Mouse (Mus musculus) gastrocnemius, adult 2 months (tissue): ENCODE data around the gene Xpc. TPM values are rescaled to one million over a fixed set of nuclear protein-coding genes. Genes with fewer than 3 reads are reported as not detected.
A peak's percentile ranks its signal among the peaks of the same experiment; 100 is the strongest.

Experiments used
- DNase-seq: peaks from one replicate; pipeline ENCODE4 v3.0.0; 2022
- H3K27ac ChIP-seq: fragments of 200-600 bp; 2 replicates; pipeline ENCODE4 v1.8.1; 2022; ENCODE audit warnings: mild to moderate bottlenecking
- H3K4me3 ChIP-seq: fragments of 200-600 bp; 2 replicates; pipeline ENCODE4 v1.8.1; 2022; ENCODE audit warnings: mild to moderate bottlenecking, moderate library complexity
- CTCF ChIP-seq: fragments of 200-600 bp; IDR thresholded peaks from 2 replicates; pipeline ENCODE4 v1.8.1; 2022; ENCODE audit warnings: antibody characterized with exemption, mild to moderate bottlenecking, moderate library complexity
- intact Hi-C: fragments of 180-260 bp; cut with DNase I; formaldehyde crosslinking; loops from one replicate; pipeline ENCODE4 v1.15.1; 2025
- total RNA-seq, 2 experiments: library from RNA; stranded (reverse); gene quantifications; 2 replicates each; pipeline ENCODE4 v1.2.3; 2021

The Xpc gene
- total RNA-seq, 2 experiments from 2014 or later: 7.6 to 8.3 TPM

- DNase-seq: no peak
- intact Hi-C loops: no loop called here
Measured at GRCm38 (mm10) chr6:91452056-91452455, 63.6 kb downstream of the Xpc start.

DNA sequence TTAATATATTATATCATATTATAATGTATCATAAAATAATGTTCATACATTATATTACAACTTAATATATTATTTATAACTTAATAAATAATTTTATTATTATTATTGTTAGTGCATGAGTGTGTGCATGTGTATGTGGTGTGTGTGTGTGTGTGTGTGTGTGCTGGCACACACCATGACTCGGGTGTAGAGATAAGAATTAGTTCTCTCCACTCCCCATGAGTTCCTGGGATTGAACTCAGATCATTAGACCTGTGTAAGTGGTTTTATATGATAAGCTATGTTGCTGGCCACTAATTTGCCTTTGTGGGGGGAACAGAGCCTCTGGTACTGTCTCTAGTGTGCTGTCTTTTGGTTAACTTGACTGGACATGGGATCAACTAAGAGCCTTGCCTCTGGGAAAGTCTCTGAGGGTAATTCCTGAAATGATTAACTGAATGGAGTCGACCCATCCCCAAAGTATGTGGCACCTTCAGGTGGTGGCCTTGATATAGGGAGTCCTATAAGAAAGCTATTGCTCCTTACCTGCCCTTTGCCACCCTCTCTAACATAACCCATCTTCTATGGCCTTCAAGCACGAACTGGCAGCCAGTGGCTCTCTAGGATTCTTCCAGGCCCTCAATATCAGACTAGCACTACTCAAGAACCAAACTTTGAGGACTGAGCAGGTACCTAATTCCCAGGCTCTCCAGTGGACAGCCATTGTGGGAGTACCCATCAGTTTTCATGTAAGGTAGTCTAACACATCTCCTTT is 66.0 kb downstream of the Xpc start:
- Histone ChIP-seq H3K4me3 (no peak overlapping the region), H3K27ac (no peak overlapping the region)
- no peak for TF ChIP-seq CTCF
- DNase-seq: no peak
- intact Hi-C loops: no loop called here

More at GRCm38 (mm10) chr6:91452056-91452455, 63.6 kb downstream of the Xpc start:
- no peak for TF ChIP-seq CTCF
- no peak overlapping the region for H3K27ac ChIP-seq
- no peak overlapping the region for H3K4me3 ChIP-seq

GRCm38 (mm10) chr6:91445316-91445715 is 70.4 kb downstream of the Xpc start:
- intact Hi-C loops: no loop called here
- no peak for DNase-seq
- Histone ChIP-seq H3K27ac (no peak overlapping the region), H3K4me3 (no peak overlapping the region)
- no peak for TF ChIP-seq CTCF

DNA sequence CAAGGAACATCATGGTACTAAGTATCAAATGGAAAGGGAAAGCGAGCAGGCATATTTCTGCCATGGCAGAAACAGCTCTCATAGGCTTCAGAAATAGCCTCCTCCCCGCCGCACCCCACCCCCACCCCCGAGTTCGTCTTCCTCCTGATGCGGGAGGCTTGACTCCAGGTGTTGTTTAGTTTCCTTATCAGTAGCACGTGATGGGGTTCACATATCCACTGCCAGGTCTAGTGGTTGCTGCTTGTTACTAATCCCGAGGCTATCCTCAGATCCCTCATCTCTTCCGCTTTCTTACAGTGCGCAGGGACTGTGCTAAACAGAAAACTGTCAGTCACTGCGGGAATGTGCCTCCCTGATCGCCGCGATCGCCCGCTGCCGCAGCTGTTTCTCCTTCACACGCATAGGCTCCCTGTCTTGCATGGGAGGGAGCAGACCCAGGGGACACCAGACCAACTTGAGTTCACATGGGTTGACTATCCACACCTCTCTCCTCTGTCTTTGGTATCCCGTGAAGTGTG is 74.5 kb downstream of the Xpc start:
- peak overlapping the region; percentile 83 for H3K4me3 ChIP-seq
- peak overlapping the region; percentile 88 for H3K27ac ChIP-seq
- intact Hi-C loops: loop anchor here (2.0 kb wide), 1 partner anchor 68 kb away; no protein-coding TSS in a partner anchor
- DNase-seq: no peak
- TF ChIP-seq CTCF: no peak

GRCm38 (mm10) chr6:91440474-91441144 is 75.1 kb downstream of the Xpc start:
- peak overlapping the region; percentile 88 for H3K27ac ChIP-seq
- H3K4me3 ChIP-seq: peak overlapping the region; percentile 83
- no peak for TF ChIP-seq CTCF
- intact Hi-C loops: loop anchor here (2.0 kb wide), 1 partner anchor 68 kb away; no protein-coding TSS in a partner anchor
- peak; percentile 95 for DNase-seq

Other genes with a start within 250 kb of the Xpc start
- not detected for gene Wnt7a, start 104.5 kb downstream of the Xpc start, total RNA-seq
- 10 to 100 TPM in 1 of 2 experiments, 1 to 10 TPM in 1; 8.0 to 10.2 TPM for gene Chchd4, start 42.3 kb downstream of the Xpc start, total RNA-seq
- 10 to 100 TPM; 21.0 to 25.3 TPM for gene Tmem43, start 42.2 kb downstream of the Xpc start, total RNA-seq
- 10 to 100 TPM; 22.7 to 37.0 TPM for gene Lsm3, start within 50 bp of the Xpc start, total RNA-seq
- gene Slc6a6, start 168.2 kb upstream of the Xpc start, total RNA-seq: 10 to 100 TPM; 67.0 to 91.9 TPM